Mouse (Mus musculus) ES-Bruce4 (cell line): ENCODE measurements around the gene Gpr182. TPM values are rescaled to one million over a fixed set of nuclear protein-coding genes. Genes with fewer than 3 reads are reported as not detected.

Experiments
- H3K27ac ChIP-seq: 2 replicates; pipeline ENCODE4 v1.5.1; 2012; ENCODE audit warnings: low read length, inconsistent platforms; ENCODE audit not compliant: insufficient read depth
- H3K27me3 ChIP-seq: 2 replicates; pipeline ENCODE4 v1.6.1; 2012; ENCODE audit warnings: mild to moderate bottlenecking, low read length, inconsistent platforms; ENCODE audit not compliant: control insufficient read depth, poor library complexity, insufficient read depth, severe bottlenecking
- H3K36me3 ChIP-seq: 2 replicates; pipeline ENCODE4 v1.6.1; 2012; ENCODE audit warnings: inconsistent platforms, mild to moderate bottlenecking, low read length, moderate library complexity; ENCODE audit not compliant: control insufficient read depth, poor library complexity, insufficient read depth, severe bottlenecking
- H3K4me1 ChIP-seq: one replicate; pipeline ENCODE4 v1.8.1; 2011; ENCODE audit warnings: low read length; ENCODE audit not compliant: control insufficient read depth, insufficient read depth
- H3K4me3 ChIP-seq: 2 replicates; pipeline ENCODE4 v1.5.1; 2011; ENCODE audit warnings: low read depth, mild to moderate bottlenecking, low read length
- H3K9ac ChIP-seq: 2 replicates; pipeline ENCODE4 v1.6.1; 2012; ENCODE audit warnings: low read depth, mild to moderate bottlenecking, inconsistent platforms; ENCODE audit not compliant: poor library complexity, severe bottlenecking
- H3K9me3 ChIP-seq: replicated peaks from 2 replicates; pipeline ENCODE4 v1.6.1; 2012; ENCODE audit warnings: mild to moderate bottlenecking, low read length, inconsistent platforms; ENCODE audit not compliant: control insufficient read depth, poor library complexity, insufficient read depth, severe bottlenecking
- CTCF ChIP-seq: IDR thresholded peaks from one replicate; pipeline ENCODE4 v1.8.1; 2011; ENCODE audit warnings: low read depth, low read length
- EP300 ChIP-seq: IDR thresholded peaks from 2 replicates; pipeline ENCODE4 v1.6.1; 2011; ENCODE audit warnings: low read depth, low read length; ENCODE audit not compliant: insufficient read depth
- POLR2A ChIP-seq: IDR thresholded peaks from one replicate; pipeline ENCODE4 v1.8.1; 2011; ENCODE audit warnings: low read length; ENCODE audit not compliant: insufficient read depth
- polyA plus RNA-seq: library from polyadenylated mRNA; stranded (reverse); fragments of >200 nt; gene quantifications from 2 replicates; pipeline ENCODE4 v1.2.4, GENCODE M21; 2011; ENCODE audit warnings: low read depth; ENCODE audit not compliant: missing spikeins, insufficient read depth, insufficient read length

Gene Gpr182
- polyA plus RNA-seq, 1 experiment: not detected

- no peaks in the 10 kb centered on the region for H3K36me3 ChIP-seq
- H3K9ac ChIP-seq: no peak overlapping the region
- H3K27me3 ChIP-seq: no peaks in the 10 kb centered on the region
- TF ChIP-seq EP300 (no peak), CTCF (no peak), POLR2A (no peak)
- no peak overlapping the region for H3K27ac ChIP-seq
- H3K9me3 ChIP-seq: no peaks in the 10 kb centered on the region
- no peaks in the 10 kb centered on the region for H3K4me1 ChIP-seq
- no peak overlapping the region for H3K4me3 ChIP-seq
These were observed 45.7 kb downstream of the Gpr182 start for GRCm38 (mm10) chr10:127705783-127706182.

- Histone ChIP-seq H3K27ac (no peak within 1 kb of the TSS), H3K4me3 (no peak within 1 kb of the TSS)
- TF ChIP-seq POLR2A: no peak
- TF ChIP-seq EP300: no peak
- peak; percentile 54 for TF ChIP-seq CTCF
These were observed 46.7 kb downstream of the Gpr182 start, which contains the start of gene Myo1a for GRCm38 (mm10) chr10:127704766-127705220. Myo1a (plus strand) TSS chr10:127705170.

GRCm38 (mm10) chr10:127704293-127704692, 47.2 kb downstream of the Gpr182 start:
- H3K9ac ChIP-seq: no peak overlapping the region
- H3K27ac ChIP-seq: no peak overlapping the region
- H3K27me3 ChIP-seq: no peaks in the 10 kb centered on the region
- H3K4me1 ChIP-seq: no peaks in the 10 kb centered on the region
- H3K4me3 ChIP-seq: no peak overlapping the region
- no peaks in the 10 kb centered on the region for H3K36me3 ChIP-seq
- H3K9me3 ChIP-seq: no peaks in the 10 kb centered on the region
- TF ChIP-seq POLR2A (no peak), CTCF (no peak), EP300 (no peak)

More at GRCm38 (mm10) chr10:127704766-127705220, 46.7 kb downstream of the Gpr182 start, which contains the start of gene Myo1a:
- H3K9ac ChIP-seq: no peak within 1 kb of the TSS
- H3K36me3 ChIP-seq: no peaks in the 10 kb centered on the region
- H3K4me1 ChIP-seq: no peaks in the 10 kb centered on the region
- H3K9me3 ChIP-seq: no peaks in the 10 kb centered on the region
- no peaks in the 10 kb centered on the region for H3K27me3 ChIP-seq

GRCm38 (mm10) chr10:127703299-127703698, 48.2 kb downstream of the Gpr182 start:
- Histone ChIP-seq H3K9ac (no peak overlapping the region), H3K27me3 (no peaks in the 10 kb centered on the region), H3K27ac (no peak overlapping the region), H3K9me3 (no peaks in the 10 kb centered on the region), H3K4me1 (no peaks in the 10 kb centered on the region), H3K36me3 (peaks cover under 1% of the 10 kb centered on the region), H3K4me3 (no peak overlapping the region)
- TF ChIP-seq EP300 (no peak), CTCF (no peak), POLR2A (no peak)

GRCm38 (mm10) chr10:127698966-127699365, 52.6 kb downstream of the Gpr182 start:
- TF ChIP-seq EP300 (no peak), POLR2A (no peak), CTCF (no peak)
- Histone ChIP-seq H3K4me3 (no peak overlapping the region), H3K36me3 (peaks cover 19% of the 10 kb centered on the region)

More at GRCm38 (mm10) chr10:127698966-127699365, 52.6 kb downstream of the Gpr182 start:
- no peak overlapping the region for H3K9ac ChIP-seq
- no peaks in the 10 kb centered on the region for H3K4me1 ChIP-seq
- H3K9me3 ChIP-seq: no peaks in the 10 kb centered on the region
- H3K27me3 ChIP-seq: no peaks in the 10 kb centered on the region
- no peak overlapping the region for H3K27ac ChIP-seq

Other genes starting within 250 kb of the Gpr182 start
- gene Ndufa4l2, start 236.8 kb downstream of the Gpr182 start, polyA plus RNA-seq: 5.4 and 5.7 TPM in 2 replicates
- gene Shmt2, start 229.3 kb downstream of the Gpr182 start, polyA plus RNA-seq: 67.4 and 68.2 TPM in 2 replicates
- gene Nxph4, start 217.2 kb downstream of the Gpr182 start, polyA plus RNA-seq: 0.79 TPM in 1 of 2 replicates, not detected in the other
- 36.3 and 41.3 TPM in 2 replicates for gene Lrp1, start 130.6 kb downstream of the Gpr182 start, polyA plus RNA-seq
- gene Stat6, start 108.7 kb downstream of the Gpr182 start, polyA plus RNA-seq: 28.2 and 32.9 TPM in 2 replicates
- gene Nemp1, start 84.8 kb downstream of the Gpr182 start, polyA plus RNA-seq: 22.0 and 22.3 TPM in 2 replicates
- 5.5 and 8.1 TPM in 2 replicates for gene Nab2, start 83.2 kb downstream of the Gpr182 start, polyA plus RNA-seq
- gene Myo1a, start 46.6 kb downstream of the Gpr182 start, polyA plus RNA-seq: 0.34 and 0.72 TPM in 2 replicates
- not detected in 2 replicates for gene Tac2, start 27.3 kb downstream of the Gpr182 start, polyA plus RNA-seq
- 14.6 and 15.6 TPM in 2 replicates for gene Zbtb39, start 12.2 kb downstream of the Gpr182 start, polyA plus RNA-seq
- gene Rdh1, start 8.0 kb upstream of the Gpr182 start, polyA plus RNA-seq: 0.40 and 0.67 TPM in 2 replicates
- gene Rdh16f1, start 8.1 kb upstream of the Gpr182 start, polyA plus RNA-seq: not detected in 2 replicates
- gene Rdh9, start 24.7 kb upstream of the Gpr182 start, polyA plus RNA-seq: 0.49 and 0.65 TPM in 2 replicates
- 0.19 TPM in 1 of 2 replicates, not detected in the other for gene Rdh16, start 49.4 kb upstream of the Gpr182 start, polyA plus RNA-seq
- not detected in 2 replicates for gene Rdh19, start 98.2 kb upstream of the Gpr182 start, polyA plus RNA-seq
- gene Rdh16f2, start 114.7 kb upstream of the Gpr182 start, polyA plus RNA-seq: not detected in 2 replicates
- not detected in 2 replicates for gene Rdh7, start 137.1 kb upstream of the Gpr182 start, polyA plus RNA-seq
- gene Sdr9c7, start 146.8 kb upstream of the Gpr182 start, polyA plus RNA-seq: not detected in 2 replicates